Mouse (Mus musculus) myocyte (in vitro differentiated cells): ENCODE measurements around the gene Vwce.

Experiments
- E2F4 ChIP-seq: IDR thresholded peaks from one replicate; pipeline ENCODE4 v1.6.1; 2011; ENCODE audit warnings: mild to moderate bottlenecking, control low read depth, moderate library complexity; ENCODE audit not compliant: insufficient read depth
- MAX ChIP-seq: IDR thresholded peaks from one replicate; pipeline ENCODE4 v1.6.1; 2011; ENCODE audit warnings: low read depth, mild to moderate bottlenecking, control low read depth
- MYOD1 ChIP-seq, 3 experiments: IDR thresholded peaks; one replicate each; pipeline ENCODE4 v1.6.1; 2011; ENCODE audit warnings: control low read depth in 2 of 3, low read depth in 2 of 3, mild to moderate bottlenecking in 2 of 3, moderate library complexity in 1 of 3; ENCODE audit not compliant: insufficient read length in 2 of 3, control insufficient read depth in 1 of 3
- MYOG ChIP-seq, 3 experiments: IDR thresholded peaks; one replicate each; pipeline ENCODE4 v1.6.1; 2011; ENCODE audit warnings: control low read depth in 2 of 3, low read depth in 2 of 3, mild to moderate bottlenecking in 2 of 3; ENCODE audit not compliant: insufficient read length in 2 of 3, control insufficient read depth in 1 of 3, insufficient read depth in 1 of 3
- POLR2A ChIP-seq: IDR thresholded peaks from one replicate; pipeline ENCODE4 v1.6.1; 2011; ENCODE audit warnings: low read depth, mild to moderate bottlenecking, control low read depth, moderate library complexity; ENCODE audit not compliant: insufficient read length
- POLR2AphosphoS2 ChIP-seq: IDR thresholded peaks from one replicate; pipeline ENCODE4 v1.6.1; 2011; ENCODE audit warnings: low read depth, control low read depth; ENCODE audit not compliant: insufficient read length
- REST ChIP-seq: IDR thresholded peaks from one replicate; pipeline ENCODE4 v1.6.1; 2011; ENCODE audit warnings: mild to moderate bottlenecking, control low read depth, moderate library complexity; ENCODE audit not compliant: insufficient read depth, insufficient read length
- TCF12 ChIP-seq: IDR thresholded peaks from one replicate; pipeline ENCODE4 v1.6.1; 2011; ENCODE audit warnings: mild to moderate bottlenecking, control low read depth; ENCODE audit not compliant: poor library complexity, insufficient read depth, severe bottlenecking
- TCF3 ChIP-seq: IDR thresholded peaks from one replicate; pipeline ENCODE4 v1.6.1; 2011; ENCODE audit warnings: low read depth, control low read depth; ENCODE audit not compliant: insufficient read length
- USF1 ChIP-seq: IDR thresholded peaks from one replicate; pipeline ENCODE4 v1.6.1; 2011; ENCODE audit warnings: low read depth, mild to moderate bottlenecking, control low read depth, moderate library complexity

- TF ChIP-seq MAX (no peak), POLR2A (no peak), POLR2AphosphoS2 (no peak), MYOD1 (IDR thresholded peaks at IDR 0.05; ENCODE audit: control insufficient read depth in 1 of 3, insufficient read length in 2 of 3, low read depth in 2 of 3) (no peak), E2F4 (no peak), TCF12 (no peak), REST (no peak), USF1 (no peak), MYOG (IDR thresholded peaks at IDR 0.05; ENCODE audit: control insufficient read depth in 1 of 3, insufficient read depth in 1 of 3, insufficient read length in 2 of 3, low read depth in 2 of 3) (no peak), TCF3 (no peak)
These were observed 64.3 kb downstream of the Vwce start for GRCm38 (mm10) chr19:10698131-10698991.
